Mouse (Mus musculus) hindlimb bud, embryonic 11.5 days (tissue): ENCODE measurements at regions not wholly inside any gene's neighbourhood (a gene's known extent, or its start where the extent isn't known, plus 50 kb on each side); places are given as distances from the start of the nearest gene placed in this dataset.

ENCODE experiments used
- DNase-seq: peaks from one replicate; pipeline ENCODE4 v3.0.0-alpha.2; 2012; ENCODE audit warnings: low read depth, low spot score; ENCODE audit errors: extremely low spot score

- no peak for DNase-seq
These were observed 84.2 kb downstream of the Ddx1 start for GRCm38 (mm10) chr12:13164791-13165190.

- no peak for DNase-seq
These were observed 88.0 kb downstream of the Ddx1 start for GRCm38 (mm10) chr12:13161051-13161450.

GRCm38 (mm10) chr12:13159346-13160055 is 89.5 kb downstream of the Ddx1 start:
- DNase-seq, result no peak

- DNase-seq, result peak; percentile 53
These were observed 91.2 kb downstream of the Ddx1 start for GRCm38 (mm10) chr12:13157666-13158381.

DNA sequence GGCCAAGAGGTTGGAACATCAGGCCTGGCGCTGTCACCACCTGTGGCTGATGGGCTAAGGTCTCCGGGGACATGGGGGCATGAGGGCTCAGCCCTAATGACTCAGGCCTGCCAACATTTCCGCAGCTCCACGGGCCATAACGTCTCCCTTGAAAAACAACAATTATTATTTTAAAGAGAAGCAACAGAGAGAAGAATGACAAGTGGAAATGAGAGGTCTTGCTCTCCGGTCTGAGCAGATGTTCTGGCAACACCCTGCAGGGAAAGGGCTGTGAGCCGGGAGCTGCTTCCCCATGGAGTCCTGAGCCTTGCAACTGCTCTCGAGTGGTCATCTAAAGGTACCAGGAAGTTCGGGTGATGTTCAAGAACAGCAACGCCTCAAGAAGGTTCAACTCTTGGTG is 91.9 kb downstream of the Ddx1 start:
- no peak for DNase-seq

DNA sequence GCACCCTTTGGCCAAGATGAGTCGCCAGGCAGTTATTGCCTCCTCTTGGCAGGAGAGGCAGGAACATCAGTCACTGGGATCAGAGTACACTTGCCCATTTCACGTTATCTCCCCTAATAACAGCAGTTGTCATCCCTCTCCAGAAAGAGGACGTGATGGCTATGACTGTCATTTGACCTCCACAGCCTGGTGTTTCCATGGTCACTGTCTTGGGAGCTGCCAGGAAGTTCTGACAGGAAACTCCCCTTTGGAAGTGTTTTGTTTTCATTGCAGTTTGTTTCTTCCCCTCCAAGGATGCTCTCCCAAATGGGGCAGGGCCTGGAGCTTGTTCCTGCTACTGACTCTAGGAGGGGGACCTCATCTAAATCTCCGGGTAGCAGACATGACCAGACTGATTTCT is 98.3 kb downstream of the Ddx1 start:
- no peak for DNase-seq

GRCm38 (mm10) chr12:13147251-13147650 is 101.8 kb downstream of the Ddx1 start:
- DNase-seq, result no peak

DNA sequence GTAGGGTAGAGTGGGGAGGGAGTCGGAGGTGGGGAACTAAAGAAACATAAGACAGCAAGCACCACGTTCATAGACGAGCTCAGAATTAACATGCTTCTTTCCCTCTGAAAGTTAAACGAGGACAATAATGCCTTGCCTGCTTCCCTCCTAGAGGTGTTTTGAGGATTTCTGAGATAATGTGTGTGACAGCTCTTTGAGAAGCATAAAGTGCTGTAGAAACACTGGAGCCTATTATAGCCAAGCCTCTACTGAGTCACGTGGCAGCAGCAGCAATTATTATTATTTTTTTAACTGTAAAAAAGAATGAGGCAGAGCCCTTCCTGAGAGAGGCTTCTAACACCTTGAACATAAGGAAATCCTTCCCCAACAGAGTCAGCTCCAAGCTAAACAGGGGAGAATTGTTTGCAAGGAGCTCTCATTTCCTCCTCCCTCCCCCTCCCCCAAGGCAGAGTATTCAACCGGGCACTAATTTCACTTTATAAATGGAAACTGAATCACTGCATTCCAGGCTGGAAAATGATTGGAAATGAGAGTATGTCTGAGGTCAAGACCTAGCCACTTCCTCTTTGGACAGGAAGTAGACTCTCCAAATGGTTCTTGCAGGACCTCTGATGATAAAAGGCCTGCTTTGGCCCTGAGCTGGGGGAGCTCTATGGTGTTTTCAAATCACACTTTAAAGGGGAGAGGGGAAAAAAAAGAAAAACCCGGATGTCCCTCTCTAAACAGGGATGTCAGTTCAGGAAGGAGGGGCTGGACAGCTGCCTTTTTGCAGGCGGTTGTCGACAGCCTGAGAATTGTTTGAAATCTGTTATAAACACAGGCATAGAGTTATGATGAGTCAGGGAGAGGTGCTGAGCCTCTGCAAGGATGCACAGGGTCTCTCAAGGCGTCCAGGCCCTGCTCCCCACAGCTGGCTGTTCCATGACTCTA is 103.6 kb downstream of the Ddx1 start:
- DNase-seq, result no peak

GRCm38 (mm10) chr12:13144739-13145138 is 104.3 kb downstream of the Ddx1 start:
- no peak for DNase-seq

DNA sequence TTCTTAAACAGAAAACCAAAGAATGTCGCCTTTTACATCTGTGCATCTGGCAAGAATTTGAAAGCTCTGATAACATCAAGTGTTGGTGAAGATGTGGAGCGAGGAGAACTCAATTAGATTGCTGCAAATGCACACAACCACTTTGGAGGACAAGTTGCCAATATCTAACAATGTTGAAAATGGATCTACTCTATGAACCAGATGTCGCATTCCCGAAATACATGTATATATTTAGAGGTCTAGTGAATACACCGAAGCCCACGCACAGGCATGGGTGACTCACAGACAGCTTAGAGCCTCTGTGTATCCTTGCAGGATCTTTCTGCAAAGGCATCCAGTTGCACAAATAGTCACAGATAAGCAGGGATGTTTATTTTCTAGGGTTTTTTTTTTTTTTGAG is 108.4 kb downstream of the Ddx1 start:
- DNase-seq, result no peak

DNA sequence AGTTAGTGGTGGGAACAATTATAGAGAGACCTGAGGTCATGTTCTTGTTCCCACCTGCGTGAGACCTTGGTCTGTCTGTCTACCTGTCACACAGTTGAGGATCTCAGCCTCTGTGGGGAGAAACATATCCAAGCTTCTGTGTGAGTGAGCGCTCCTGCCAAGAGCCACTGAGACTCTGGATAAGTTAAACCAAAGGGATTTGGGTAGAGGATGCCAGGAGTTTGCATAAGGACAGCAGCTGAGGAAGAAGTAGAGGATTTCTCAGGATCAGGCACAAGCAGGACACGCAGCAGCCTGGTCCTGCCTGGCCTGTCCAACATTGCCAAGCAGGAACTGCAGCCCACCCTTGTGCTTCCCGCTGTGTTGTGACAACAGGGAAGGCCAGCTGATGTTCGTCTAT is 109.8 kb downstream of the Ddx1 start:
- no peak for DNase-seq

DNA sequence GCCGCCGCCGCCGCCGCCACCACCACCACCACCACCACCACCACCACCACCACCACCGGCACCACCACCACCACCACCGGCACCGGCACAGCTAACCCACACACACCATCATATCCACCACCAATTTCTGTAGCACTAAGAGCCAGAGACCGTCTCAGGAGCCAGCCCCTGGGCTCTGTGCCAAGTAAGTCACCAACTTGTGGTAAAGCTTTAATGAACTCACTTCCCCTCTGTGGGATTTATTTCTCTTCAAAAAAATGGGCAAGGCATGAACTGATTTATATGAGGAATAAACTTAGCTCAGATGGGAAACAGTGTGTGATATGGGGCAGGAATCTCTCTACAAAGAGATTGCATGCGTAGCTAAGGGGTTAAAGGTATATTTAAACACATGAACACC is 114.8 kb downstream of the Ddx1 start:
- no peak for DNase-seq

- DNase-seq, result no peak
These were observed 119.3 kb downstream of the Ddx1 start for GRCm38 (mm10) chr12:13129677-13130082.

- DNase-seq, result no peak
These were observed 121.6 kb downstream of the Ddx1 start for GRCm38 (mm10) chr12:13127407-13127806.

GRCm38 (mm10) chr12:13125054-13125453 is 124.0 kb downstream of the Ddx1 start:
- no peak for DNase-seq

DNA sequence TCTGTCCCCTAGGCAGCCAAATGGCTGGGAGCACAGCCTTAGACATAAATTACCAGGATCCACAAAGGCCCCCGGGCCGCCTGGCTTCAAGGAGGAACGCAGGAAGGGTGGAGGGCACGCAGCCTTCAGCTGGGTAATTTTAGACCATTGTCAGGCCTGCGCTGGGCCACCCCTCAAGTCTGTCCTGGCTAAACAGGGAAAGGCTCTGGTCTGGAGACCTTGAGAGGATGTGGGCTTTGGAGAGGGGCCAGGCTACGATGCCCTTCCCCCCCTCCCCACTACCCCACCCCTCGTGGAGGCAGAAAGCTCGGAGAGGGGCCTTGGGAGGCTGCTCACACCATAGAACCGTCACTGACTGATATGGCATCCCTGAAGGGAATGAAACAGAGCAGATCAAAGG is 126.7 kb downstream of the Ddx1 start:
- no peak for DNase-seq

DNA sequence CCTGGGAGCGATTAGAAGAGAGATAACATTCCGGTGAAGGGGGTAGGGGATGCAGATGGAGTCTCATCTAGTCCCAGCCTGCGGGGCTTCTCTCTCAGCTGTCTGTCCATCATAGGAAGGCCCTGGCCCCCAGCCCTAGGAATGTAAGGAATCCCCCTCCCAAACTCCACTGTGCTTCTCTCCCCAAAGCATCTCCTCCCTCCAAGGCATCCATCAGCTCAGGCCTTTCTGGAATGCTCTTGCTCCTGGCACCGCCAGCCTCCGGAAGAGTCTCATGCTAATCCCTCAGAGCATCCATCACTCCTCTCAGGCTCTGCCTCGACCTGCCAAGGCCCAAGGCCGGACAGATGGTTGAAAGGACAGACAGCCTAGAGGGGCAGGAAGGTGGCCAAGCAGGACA is 128.4 kb downstream of the Ddx1 start:
- no peak for DNase-seq

- DNase-seq, result no peak
These were observed 129.4 kb downstream of the Ddx1 start for GRCm38 (mm10) chr12:13119653-13120052.

GRCm38 (mm10) chr12:13118026-13118425 is 131.0 kb downstream of the Ddx1 start:
- DNase-seq, result no peak

DNA sequence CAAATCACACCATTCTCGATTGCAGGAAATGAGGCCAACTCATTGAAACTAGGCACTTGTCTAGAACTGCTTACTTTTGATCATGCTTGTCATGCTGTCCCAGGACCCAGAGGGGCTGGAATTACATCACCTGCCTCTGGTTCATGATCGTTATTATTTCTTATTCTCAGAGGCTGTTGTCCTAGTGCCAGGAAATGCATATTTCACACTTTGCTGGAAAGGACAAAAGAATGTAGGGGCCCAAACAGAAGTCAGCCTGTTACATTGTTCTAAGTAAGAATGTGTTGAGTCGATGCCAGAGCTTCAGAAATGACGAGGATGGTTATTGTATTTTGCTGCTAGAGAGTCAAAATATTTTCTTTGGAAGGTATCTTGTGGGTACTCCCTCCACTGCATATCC is 134.7 kb downstream of the Ddx1 start:
- no peak for DNase-seq

DNA sequence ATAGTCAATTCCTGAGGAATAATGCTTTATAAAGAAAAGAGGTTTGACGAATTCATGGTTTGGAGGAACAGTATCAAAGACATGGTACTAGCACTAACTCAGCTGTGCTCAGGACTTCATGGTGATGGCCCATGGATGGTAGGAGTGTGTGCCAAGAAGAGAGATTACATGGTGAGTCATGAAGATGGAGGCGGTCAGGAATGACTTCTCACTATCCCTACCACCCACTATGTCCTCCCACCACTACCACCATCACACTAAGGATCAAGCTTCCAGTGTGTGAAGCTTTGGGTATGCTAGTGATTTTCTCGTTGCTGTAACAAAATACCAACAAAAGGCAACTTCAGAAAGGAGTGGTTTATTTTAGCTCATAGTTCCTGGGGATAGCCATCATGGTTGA is 142.1 kb downstream of the Ddx1 start:
- DNase-seq, result no peak
